Mouse (Mus musculus): ENCODE measurements around the gene Mcpt2. TPM values are rescaled to one million over a fixed set of nuclear protein-coding genes. Genes with fewer than 3 reads are reported as not detected.
"Not testable (repeated sequence)": the region's sequence is repeated elsewhere in the genome, so short reads cannot be mapped to it uniquely, and the experiment has no call there.

The Mcpt2 gene
- polyA plus RNA-seq, 2 experiments, result 0.74 to 0.83 TPM

DNA sequence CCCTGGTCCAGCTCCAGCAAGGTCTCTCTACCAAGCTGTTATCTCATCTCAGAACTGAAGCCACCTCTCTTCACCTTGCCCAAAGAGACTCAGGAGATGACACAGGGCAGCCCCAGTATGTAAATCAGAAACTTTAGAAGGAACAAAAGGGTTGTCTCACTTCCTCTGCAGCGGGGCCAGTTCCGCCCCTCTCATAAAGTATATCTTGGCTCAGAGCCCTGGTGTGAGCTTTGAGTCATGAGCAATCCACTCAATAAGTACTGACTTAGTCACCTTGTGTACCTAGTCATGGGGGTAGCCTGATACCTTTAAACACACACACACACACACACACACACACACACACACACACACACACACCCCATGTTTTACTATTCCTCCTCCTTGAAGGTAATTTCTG lies 7.4 kb upstream of the Mcpt2 start:
- ATAC-seq (ENCODE audit: low FRiP score, low read depth) (no peak), DNase-seq (ENCODE audit: low spot score) (no peak)
- Histone ChIP-seq H3K27ac (replicated peaks; ENCODE audit: low read depth, low read length) (no peak overlapping the region), H3K4me1 (ENCODE audit: control insufficient read depth, insufficient read depth, low read length) (no peaks in the 10 kb centered on the region), H3K27me3 (ENCODE audit: control insufficient read depth, insufficient read depth, low read length) (no peaks in the 10 kb centered on the region), H3K36me3 (ENCODE audit: control insufficient read depth, insufficient read depth, low read length) (no peaks in the 10 kb centered on the region), H3K9ac (ENCODE audit: low read depth, low read length, severe bottlenecking) (no peak overlapping the region), H3K4me2 (replicated peaks; ENCODE audit: low read depth, low read length, severe bottlenecking) (no peak overlapping the region), H3K9me3 (ENCODE audit: control insufficient read depth, low read length) (no peaks in the 10 kb centered on the region), H3K4me3 (replicated peaks; ENCODE audit: low read length) (no peak overlapping the region)
- WGBS, result 64% methylated on average over 2 of the region's 2 CpGs
- TF ChIP-seq POLR2A (IDR thresholded peaks at IDR 0.05; ENCODE audit: borderline replicate concordance, extremely low read depth, insufficient read depth, insufficient read length), result no peak

DNA sequence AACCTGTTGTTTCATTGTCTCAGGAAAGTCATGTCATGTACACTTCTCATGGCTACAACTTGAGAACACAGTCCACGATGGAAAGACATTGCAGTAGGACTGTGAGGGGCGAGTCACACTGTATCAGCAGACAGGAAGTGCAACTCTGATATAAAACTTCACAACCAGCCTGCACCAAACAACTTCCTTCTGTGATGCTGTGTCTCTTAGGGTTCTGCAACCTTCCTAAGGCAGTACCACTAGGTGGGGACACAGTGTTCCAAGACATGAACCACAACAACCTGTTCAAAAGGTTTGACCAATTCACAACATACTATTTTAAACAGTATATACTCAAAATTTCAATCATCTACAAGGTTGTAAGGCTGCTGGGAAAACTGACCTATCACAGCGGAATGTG lies 13.6 kb downstream of the Mcpt2 start:
- Histone ChIP-seq H3K9me3 (ENCODE audit: control insufficient read depth, low read length) (no peaks in the 10 kb centered on the region), H3K9ac (ENCODE audit: low read depth, low read length, severe bottlenecking) (no peak overlapping the region), H3K27me3 (ENCODE audit: control insufficient read depth, insufficient read depth, low read length) (no peaks in the 10 kb centered on the region), H3K4me1 (ENCODE audit: control insufficient read depth, insufficient read depth, low read length) (no peaks in the 10 kb centered on the region), H3K4me3 (replicated peaks; ENCODE audit: low read length) (no peak overlapping the region), H3K27ac (replicated peaks; ENCODE audit: low read depth, low read length) (no peak overlapping the region), H3K36me3 (ENCODE audit: control insufficient read depth, insufficient read depth, low read length) (no peaks in the 10 kb centered on the region), H3K4me2 (replicated peaks; ENCODE audit: low read depth, low read length, severe bottlenecking) (no peak overlapping the region)
- ATAC-seq (ENCODE audit: low FRiP score, low read depth) (no peak), DNase-seq (ENCODE audit: low spot score) (no peak)
- no peak for TF ChIP-seq POLR2A (IDR thresholded peaks at IDR 0.05; ENCODE audit: borderline replicate concordance, extremely low read depth, insufficient read depth, insufficient read length)
- WGBS, result 76% methylated on average over 3 of the region's 3 CpGs

DNA sequence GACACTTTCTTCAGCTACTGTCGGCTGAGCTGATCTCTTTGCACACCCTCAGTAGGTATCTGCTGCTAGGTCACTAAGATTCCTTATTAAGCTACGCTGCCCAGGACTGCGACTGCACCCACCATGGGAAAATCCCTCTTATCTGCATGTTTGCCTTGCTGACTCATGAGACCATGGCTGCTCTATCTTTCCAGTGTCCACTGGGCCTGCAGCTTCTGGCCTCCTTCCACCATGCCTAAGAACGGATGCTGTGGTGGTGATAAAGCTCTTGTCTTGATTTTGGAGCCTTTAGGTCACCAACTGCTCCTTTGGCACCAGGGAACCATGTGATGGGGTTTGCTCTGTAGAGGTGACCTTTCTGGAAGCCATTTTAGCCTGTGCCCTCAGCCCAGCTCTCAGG lies 15.9 kb downstream of the Mcpt2 start:
- H3K4me2 ChIP-seq (replicated peaks; ENCODE audit: low read depth, low read length, severe bottlenecking), result no peak overlapping the region
- no peak overlapping the region for H3K4me3 ChIP-seq (replicated peaks; ENCODE audit: low read length)
- H3K36me3 ChIP-seq (ENCODE audit: control insufficient read depth, insufficient read depth, low read length), result no peaks in the 10 kb centered on the region
- 83% methylated on average over 4 of the region's 4 CpGs for WGBS
- no peak for ATAC-seq (ENCODE audit: low FRiP score, low read depth)
- H3K27ac ChIP-seq (replicated peaks; ENCODE audit: low read depth, low read length), result no peak overlapping the region
- TF ChIP-seq POLR2A (IDR thresholded peaks at IDR 0.05; ENCODE audit: borderline replicate concordance, extremely low read depth, insufficient read depth, insufficient read length), result no peak
- DNase-seq (ENCODE audit: low spot score), result no peak
- no peak overlapping the region for H3K9ac ChIP-seq (ENCODE audit: low read depth, low read length, severe bottlenecking)
- no peaks in the 10 kb centered on the region for H3K27me3 ChIP-seq (ENCODE audit: control insufficient read depth, insufficient read depth, low read length)
- no peaks in the 10 kb centered on the region for H3K9me3 ChIP-seq (ENCODE audit: control insufficient read depth, low read length)
- no peaks in the 10 kb centered on the region for H3K4me1 ChIP-seq (ENCODE audit: control insufficient read depth, insufficient read depth, low read length)

DNA sequence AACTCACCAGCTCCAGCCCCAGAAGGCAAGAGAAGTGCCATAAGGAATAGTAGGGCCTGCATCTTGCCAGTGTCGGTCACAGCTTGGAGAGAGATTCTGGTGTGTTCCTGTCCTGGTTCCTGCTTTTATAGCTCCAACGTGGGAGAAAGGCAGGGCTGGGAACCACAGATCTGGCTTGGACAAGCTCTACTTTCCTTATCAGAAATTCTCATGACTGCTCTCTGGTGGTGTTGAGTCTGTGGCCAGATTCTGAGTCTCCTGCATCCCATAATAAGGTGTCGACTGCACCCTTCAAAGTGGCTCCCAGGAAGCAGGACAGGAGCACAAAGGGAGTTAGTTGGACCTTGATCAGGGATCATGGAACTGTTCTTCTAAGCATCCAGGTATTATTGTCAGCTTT lies 20.4 kb downstream of the Mcpt2 start, which contains the start of gene Mcpt4:
TSS of gene Mcpt4 (minus strand) at position 101 of the 400 bp plus-strand sequence.
- H3K9ac ChIP-seq (ENCODE audit: low read depth, low read length, severe bottlenecking); H3K4me1 ChIP-seq (ENCODE audit: control insufficient read depth, insufficient read depth, low read length); H3K27ac ChIP-seq (replicated peaks; ENCODE audit: low read depth, low read length); H3K36me3 ChIP-seq (ENCODE audit: control insufficient read depth, insufficient read depth, low read length); ATAC-seq (ENCODE audit: low FRiP score, low read depth); H3K9me3 ChIP-seq (ENCODE audit: control insufficient read depth, low read length); H3K4me2 ChIP-seq (replicated peaks; ENCODE audit: low read depth, low read length, severe bottlenecking); H3K27me3 ChIP-seq (ENCODE audit: control insufficient read depth, insufficient read depth, low read length); DNase-seq (ENCODE audit: low spot score); H3K4me3 ChIP-seq (replicated peaks; ENCODE audit: low read length): not testable (repeated sequence)
- WGBS, result 60% methylated on average over 3 of the region's 3 CpGs

DNA sequence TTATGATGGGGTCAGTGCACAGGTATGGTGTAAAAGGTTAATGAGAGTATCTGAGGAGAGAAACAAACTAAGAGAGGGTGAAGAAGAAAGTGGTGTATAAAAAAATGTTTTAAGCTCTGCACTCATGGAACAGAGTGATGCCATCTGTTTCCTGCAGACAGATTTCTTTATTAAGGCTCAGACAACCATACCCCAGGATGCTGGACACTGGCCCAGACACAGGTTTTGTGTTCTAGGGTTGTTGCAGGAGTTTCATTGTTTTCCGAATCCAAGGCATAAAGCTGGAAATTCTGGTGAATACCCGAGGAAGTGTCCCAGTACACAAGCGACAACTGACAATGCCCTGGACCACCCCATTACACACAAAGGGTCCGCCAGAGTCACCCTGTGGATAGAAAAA lies 40.2 kb downstream of the Mcpt2 start:
- H3K27me3 ChIP-seq (ENCODE audit: control insufficient read depth, insufficient read depth, low read length), result no peaks in the 10 kb centered on the region
- H3K36me3 ChIP-seq (ENCODE audit: control insufficient read depth, insufficient read depth, low read length), result no peaks in the 10 kb centered on the region
- no peak for ATAC-seq (ENCODE audit: low FRiP score, low read depth)
- no peak overlapping the region for H3K4me3 ChIP-seq (replicated peaks; ENCODE audit: low read length)
- no peak overlapping the region for H3K4me2 ChIP-seq (replicated peaks; ENCODE audit: low read depth, low read length, severe bottlenecking)
- H3K4me1 ChIP-seq (ENCODE audit: control insufficient read depth, insufficient read depth, low read length), result no peaks in the 10 kb centered on the region
- 86% methylated on average over 4 of the region's 4 CpGs for WGBS
- H3K9me3 ChIP-seq (ENCODE audit: control insufficient read depth, low read length), result no peaks in the 10 kb centered on the region
- DNase-seq (ENCODE audit: low spot score), result no peak
- H3K27ac ChIP-seq (replicated peaks; ENCODE audit: low read depth, low read length), result no peak overlapping the region
- H3K9ac ChIP-seq (ENCODE audit: low read depth, low read length, severe bottlenecking), result no peak overlapping the region
- no peak for TF ChIP-seq POLR2A (IDR thresholded peaks at IDR 0.05; ENCODE audit: borderline replicate concordance, extremely low read depth, insufficient read depth, insufficient read length)

DNA sequence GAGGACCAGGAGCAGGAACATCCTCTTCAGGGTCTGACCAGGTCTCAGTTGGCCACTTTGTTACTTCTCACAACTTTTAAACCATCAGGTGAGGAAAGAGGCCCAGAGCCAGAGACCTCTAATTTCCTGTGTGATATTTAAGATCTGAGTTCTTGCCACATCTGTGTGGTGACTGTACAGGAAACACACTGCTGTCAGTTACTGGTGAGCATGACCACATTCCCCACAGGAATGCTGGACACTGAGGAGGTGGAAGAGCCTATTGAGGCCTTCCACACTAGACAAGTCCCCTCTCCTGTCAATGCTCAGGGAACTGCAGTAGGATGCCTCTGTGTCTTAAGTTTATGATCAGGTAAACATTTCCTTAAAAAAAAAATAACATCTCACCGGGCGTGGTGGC lies 43.3 kb downstream of the Mcpt2 start, which contains the start of gene Mcpt8:
TSS of gene Mcpt8 (minus strand) at position 107 of the 400 bp plus-strand sequence.
- Histone ChIP-seq H3K9ac (ENCODE audit: low read depth, low read length, severe bottlenecking) (no peak within 1 kb of the TSS), H3K4me2 (replicated peaks; ENCODE audit: low read depth, low read length, severe bottlenecking) (no peak within 1 kb of the TSS), H3K27ac (replicated peaks; ENCODE audit: low read depth, low read length) (no peak within 1 kb of the TSS), H3K4me1 (ENCODE audit: control insufficient read depth, insufficient read depth, low read length) (no peaks in the 10 kb centered on the region), H3K27me3 (ENCODE audit: control insufficient read depth, insufficient read depth, low read length) (no peaks in the 10 kb centered on the region), H3K36me3 (ENCODE audit: control insufficient read depth, insufficient read depth, low read length) (no peaks in the 10 kb centered on the region), H3K9me3 (ENCODE audit: control insufficient read depth, low read length) (no peaks in the 10 kb centered on the region), H3K4me3 (replicated peaks; ENCODE audit: low read length) (no peak within 1 kb of the TSS)
- ATAC-seq (ENCODE audit: low FRiP score, low read depth), result no peak
- 89% methylated on average over 2 of the region's 2 CpGs for WGBS
- no peak for DNase-seq (ENCODE audit: low spot score)
- TF ChIP-seq POLR2A (IDR thresholded peaks at IDR 0.05; ENCODE audit: borderline replicate concordance, extremely low read depth, insufficient read depth, insufficient read length), result no peak
